Mouse (Mus musculus): ENCODE results near the gene Snx11. TPM values are rescaled to one million over a fixed set of nuclear protein-coding genes. Genes with fewer than 3 reads are reported as not detected.
A peak's percentile ranks its signal among the peaks of the same experiment; 100 is the strongest.

Gene Snx11
- polyA plus RNA-seq (2016; fragmentation: Nextera tagmentation; extraction: Ambion mirVana): 16.6 and 17.8 TPM in 2 replicates

- Histone ChIP-seq H3K4me1 (peaks cover 17% of the 10 kb centered on the region), H3K27ac (peak within 1 kb of the TSS; percentile 83), H3K4me3 (peak within 1 kb of the TSS; percentile 82), H3K9me3 (no peaks in the 10 kb centered on the region), H3K27me3 (ENCODE audit: insufficient read depth, poor library complexity, severe bottlenecking) (no peaks in the 10 kb centered on the region), H3K36me3 (peaks cover 18% of the 10 kb centered on the region)
- WGBS: 2% methylated on average over 59 of the region's 59 CpGs
- DNase-seq (ENCODE audit: low spot score): peak; percentile 100
These were observed at the start of gene Snx11 for GRCm38 (mm10) chr11:96776968-96777962. Gene Snx11 (minus strand): TSS chr11:96777559.

- H3K4me3 ChIP-seq: peak overlapping the region; percentile 79
- peaks cover 72% of the 10 kb centered on the region for H3K4me1 ChIP-seq
- WGBS: 68% methylated on average over 2 of the region's 2 CpGs
- no peaks in the 10 kb centered on the region for H3K9me3 ChIP-seq
- H3K27ac ChIP-seq: peak overlapping the region; percentile 64; the same call in 1 of the 2 replicates
- H3K36me3 ChIP-seq: peaks cover 42% of the 10 kb centered on the region
- DNase-seq (ENCODE audit: low spot score): no peak
- H3K27me3 ChIP-seq (ENCODE audit: insufficient read depth, poor library complexity, severe bottlenecking): no peaks in the 10 kb centered on the region
These were observed 49.1 kb upstream of the Snx11 start for GRCm38 (mm10) chr11:96826481-96826880.

- Histone ChIP-seq H3K9me3 (no peaks in the 10 kb centered on the region), H3K27ac (peak overlapping the region; percentile 80), H3K27me3 (ENCODE audit: insufficient read depth, poor library complexity, severe bottlenecking) (no peaks in the 10 kb centered on the region), H3K4me3 (peak overlapping the region; percentile 66), H3K36me3 (peaks cover 57% of the 10 kb centered on the region), H3K4me1 (peaks cover 65% of the 10 kb centered on the region)
- no peak for DNase-seq (ENCODE audit: low spot score)
- WGBS: 37% methylated on average over 7 of the region's 7 CpGs
These were observed 47.6 kb upstream of the Snx11 start for GRCm38 (mm10) chr11:96824783-96825495.

GRCm38 (mm10) chr11:96823880-96824782 lies 46.8 kb upstream of the Snx11 start:
- H3K36me3 ChIP-seq: peaks cover 65% of the 10 kb centered on the region
- DNase-seq (ENCODE audit: low spot score): peak; percentile 96
- H3K4me3 ChIP-seq: peak overlapping the region; percentile 66
- H3K27ac ChIP-seq: peak overlapping the region; percentile 80
- 2% methylated on average over 24 of the region's 26 CpGs for WGBS
- no peaks in the 10 kb centered on the region for H3K27me3 ChIP-seq (ENCODE audit: insufficient read depth, poor library complexity, severe bottlenecking)
- H3K4me1 ChIP-seq: peaks cover 65% of the 10 kb centered on the region
- no peaks in the 10 kb centered on the region for H3K9me3 ChIP-seq

GRCm38 (mm10) chr11:96823471-96823837 lies 46.1 kb upstream of the Snx11 start:
- peaks cover 72% of the 10 kb centered on the region for H3K36me3 ChIP-seq
- no peaks in the 10 kb centered on the region for H3K27me3 ChIP-seq (ENCODE audit: insufficient read depth, poor library complexity, severe bottlenecking)
- peak overlapping the region; percentile 66 for H3K4me3 ChIP-seq
- 11% methylated on average over 12 of the region's 13 CpGs for whole genome bisulfite sequencing
- DNase-seq (ENCODE audit: low spot score): no peak
- peaks cover 62% of the 10 kb centered on the region for H3K4me1 ChIP-seq
- no peaks in the 10 kb centered on the region for H3K9me3 ChIP-seq
- H3K27ac ChIP-seq: peak overlapping the region; percentile 80

- H3K36me3 ChIP-seq: peaks cover 75% of the 10 kb centered on the region
- peaks cover 57% of the 10 kb centered on the region for H3K4me1 ChIP-seq
These were observed 45.5 kb upstream of the Snx11 start for GRCm38 (mm10) chr11:96822675-96823470.

GRCm38 (mm10) chr11:96821956-96822355 lies 44.6 kb upstream of the Snx11 start:
- H3K4me3 ChIP-seq: no peak overlapping the region
- peaks cover 75% of the 10 kb centered on the region for H3K36me3 ChIP-seq
- WGBS: 93% methylated on average over 10 of the region's 10 CpGs
- H3K4me1 ChIP-seq: peaks cover 48% of the 10 kb centered on the region
- DNase-seq (ENCODE audit: low spot score): no peak
- no peaks in the 10 kb centered on the region for H3K27me3 ChIP-seq (ENCODE audit: insufficient read depth, poor library complexity, severe bottlenecking)
- no peak overlapping the region for H3K27ac ChIP-seq
- no peaks in the 10 kb centered on the region for H3K9me3 ChIP-seq

More at GRCm38 (mm10) chr11:96822675-96823470, 45.5 kb upstream of the Snx11 start:
- Histone ChIP-seq H3K27ac (peak overlapping the region; percentile 80; the same call in 1 of the 2 replicates), H3K9me3 (no peaks in the 10 kb centered on the region), H3K4me3 (peak overlapping the region; percentile 66), H3K27me3 (ENCODE audit: insufficient read depth, poor library complexity, severe bottlenecking) (no peaks in the 10 kb centered on the region)
- WGBS: 46% methylated on average over 4 of the region's 4 CpGs
- no peak for DNase-seq (ENCODE audit: low spot score)

GRCm38 (mm10) chr11:96818128-96818710 lies 40.9 kb upstream of the Snx11 start:
- Histone ChIP-seq H3K4me3 (no peak overlapping the region), H3K36me3 (peaks cover 92% of the 10 kb centered on the region), H3K9me3 (no peaks in the 10 kb centered on the region), H3K27ac (no peak overlapping the region), H3K27me3 (ENCODE audit: insufficient read depth, poor library complexity, severe bottlenecking) (no peaks in the 10 kb centered on the region), H3K4me1 (peaks cover 10% of the 10 kb centered on the region)
- 89% methylated on average over 8 of the region's 8 CpGs for WGBS
- DNase-seq (ENCODE audit: low spot score): no peak

- Histone ChIP-seq H3K27me3 (ENCODE audit: insufficient read depth, poor library complexity, severe bottlenecking) (no peaks in the 10 kb centered on the region), H3K4me3 (no peak overlapping the region), H3K9me3 (no peaks in the 10 kb centered on the region), H3K36me3 (peaks cover 93% of the 10 kb centered on the region), H3K27ac (no peak overlapping the region), H3K4me1 (no peaks in the 10 kb centered on the region)
- WGBS: 86% methylated on average over 5 of the region's 5 CpGs
- no peak for DNase-seq (ENCODE audit: low spot score)
These were observed 39.6 kb upstream of the Snx11 start for GRCm38 (mm10) chr11:96816979-96817378.

GRCm38 (mm10) chr11:96816494-96816893 lies 39.1 kb upstream of the Snx11 start:
- Histone ChIP-seq H3K36me3 (peaks cover 93% of the 10 kb centered on the region), H3K4me1 (no peaks in the 10 kb centered on the region), H3K4me3 (no peak overlapping the region), H3K27me3 (ENCODE audit: insufficient read depth, poor library complexity, severe bottlenecking) (no peaks in the 10 kb centered on the region), H3K27ac (no peak overlapping the region), H3K9me3 (no peaks in the 10 kb centered on the region)
- DNase-seq (ENCODE audit: low spot score): no peak
- 93% methylated on average over 1 of the region's 1 CpGs for WGBS

- DNase-seq (ENCODE audit: low spot score): no peak
- peaks cover 93% of the 10 kb centered on the region for H3K36me3 ChIP-seq
- H3K9me3 ChIP-seq: no peaks in the 10 kb centered on the region
- WGBS: 93% methylated on average over 2 of the region's 2 CpGs
- H3K27ac ChIP-seq: no peak overlapping the region
- H3K27me3 ChIP-seq (ENCODE audit: insufficient read depth, poor library complexity, severe bottlenecking): no peaks in the 10 kb centered on the region
- H3K4me3 ChIP-seq: no peak overlapping the region
- no peaks in the 10 kb centered on the region for H3K4me1 ChIP-seq
These were observed 38.5 kb upstream of the Snx11 start for GRCm38 (mm10) chr11:96815895-96816294.
